Mouse (Mus musculus) urinary bladder, postnatal 14 days (tissue): Measurements from ENCODE around the gene Olfr1411.

Experiments used
- DNase-seq: peaks from one replicate; pipeline ENCODE4 v3.0.0; 2021; ENCODE audit warnings: low spot score

Gene Olfr1411

GRCm38 (mm10) chr1:92638736-92639135 lies 44.5 kb downstream of the Olfr1411 start:
- no peak for DNase-seq

- DNase-seq, result no peak
These were observed 46.2 kb downstream of the Olfr1411 start for GRCm38 (mm10) chr1:92640393-92640792.

GRCm38 (mm10) chr1:92641514-92642272 lies 47.5 kb downstream of the Olfr1411 start, which contains the start of gene Cops9:
Gene Cops9 (minus strand): TSS chr1:92641985.
- peak; percentile 90 for DNase-seq

- no peak for DNase-seq
These were observed 49.5 kb downstream of the Olfr1411 start for GRCm38 (mm10) chr1:92643691-92644090.

- no peak for DNase-seq
These were observed 50.7 kb downstream of the Olfr1411 start for GRCm38 (mm10) chr1:92644916-92645315.

GRCm38 (mm10) chr1:92646111-92646510 lies 51.9 kb downstream of the Olfr1411 start:
- DNase-seq, result no peak

- no peak for DNase-seq
These were observed 52.4 kb downstream of the Olfr1411 start for GRCm38 (mm10) chr1:92646601-92647000.

- DNase-seq, result no peak
These were observed 52.8 kb downstream of the Olfr1411 start for GRCm38 (mm10) chr1:92647026-92647425.
